Mouse (Mus musculus) adipocyte (in vitro differentiated cells): ENCODE results near the gene Prkch.

Experiments used
- DNase-seq: peaks from one replicate; pipeline ENCODE4 v3.0.0-alpha.2; 2016; ENCODE audit warnings: low spot score

Prkch gene

GRCm38 (mm10) chr12:73611741-73612140, 27.1 kb downstream of the Prkch start:
- DNase-seq: no peak

DNA sequence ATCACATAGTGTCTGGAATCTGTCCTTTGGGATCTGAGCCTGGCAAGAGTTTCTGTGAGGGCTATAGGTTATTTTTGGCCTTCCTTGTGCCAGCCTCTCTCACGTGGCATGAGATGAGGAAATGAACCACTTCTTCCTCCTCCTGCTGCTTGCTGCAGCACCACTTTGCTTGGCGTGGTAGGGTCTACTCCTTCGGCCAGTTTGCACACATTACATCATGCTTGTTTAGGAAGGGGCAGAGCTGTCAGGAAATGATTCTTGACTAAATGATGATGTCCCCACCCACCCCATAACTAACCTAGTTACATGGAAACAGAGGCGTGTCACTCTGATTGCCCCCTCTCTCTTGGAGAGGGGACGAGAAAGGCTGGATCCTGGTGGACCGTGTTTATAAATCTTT, 28.6 kb downstream of the Prkch start:
- DNase-seq: no peak

GRCm38 (mm10) chr12:73617652-73618051, 33.1 kb downstream of the Prkch start:
- no peak for DNase-seq

GRCm38 (mm10) chr12:73625277-73626032, 40.9 kb downstream of the Prkch start:
- DNase-seq: no peak

- DNase-seq: no peak
These were observed 43.3 kb downstream of the Prkch start for GRCm38 (mm10) chr12:73627902-73628301.

GRCm38 (mm10) chr12:73630596-73630995, 46.0 kb downstream of the Prkch start:
- DNase-seq: no peak

DNA sequence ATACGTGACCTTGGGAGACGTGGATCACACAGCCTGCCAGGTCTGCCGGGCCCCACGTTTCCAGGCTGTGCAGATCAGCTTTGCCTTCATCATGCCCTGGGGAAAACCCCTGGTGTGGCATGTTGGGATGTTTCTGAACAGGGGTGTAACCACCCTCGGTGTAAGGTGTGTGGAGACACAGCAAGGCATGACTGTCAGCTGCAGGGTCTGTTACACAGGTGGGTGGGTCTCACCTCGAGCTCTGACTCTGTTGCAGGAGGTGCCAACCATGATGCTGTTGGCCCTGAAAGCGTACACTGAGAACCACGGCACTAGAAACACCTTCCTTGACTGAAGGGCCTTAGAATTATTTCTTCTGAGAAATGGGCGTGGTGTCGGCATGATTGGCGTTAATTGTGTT, 46.6 kb downstream of the Prkch start:
- no peak for DNase-seq

DNA sequence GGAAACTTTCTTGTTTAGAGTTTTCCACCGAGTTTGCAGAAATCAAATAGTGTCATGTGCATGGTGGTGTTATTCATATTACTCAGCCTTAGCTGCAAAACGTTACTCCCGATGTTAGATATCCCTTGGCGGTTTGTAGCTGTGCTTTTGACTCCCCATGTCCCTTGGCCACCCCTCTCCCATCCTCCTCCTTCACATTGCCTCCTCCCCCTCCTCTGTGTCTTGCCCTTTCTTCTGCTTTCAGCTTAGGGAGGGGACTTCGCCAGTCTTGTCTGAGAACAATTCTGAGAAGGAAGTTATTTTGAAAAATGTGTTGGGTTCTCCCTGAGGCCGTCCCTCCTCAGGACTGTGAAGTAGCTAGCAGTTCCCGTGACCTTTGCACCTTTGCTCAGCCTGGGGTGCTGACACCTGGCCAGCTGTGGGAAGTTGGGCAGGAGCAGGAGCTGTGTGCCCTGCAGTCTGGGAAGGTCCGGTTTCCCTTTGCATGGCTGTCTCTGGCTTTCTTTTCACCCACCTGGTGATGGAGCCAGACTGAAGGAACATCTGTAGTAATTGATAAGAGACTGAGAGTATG, 48.2 kb downstream of the Prkch start:
- no peak for DNase-seq

- DNase-seq: no peak
These were observed 49.1 kb downstream of the Prkch start for GRCm38 (mm10) chr12:73633707-73634106.

DNA sequence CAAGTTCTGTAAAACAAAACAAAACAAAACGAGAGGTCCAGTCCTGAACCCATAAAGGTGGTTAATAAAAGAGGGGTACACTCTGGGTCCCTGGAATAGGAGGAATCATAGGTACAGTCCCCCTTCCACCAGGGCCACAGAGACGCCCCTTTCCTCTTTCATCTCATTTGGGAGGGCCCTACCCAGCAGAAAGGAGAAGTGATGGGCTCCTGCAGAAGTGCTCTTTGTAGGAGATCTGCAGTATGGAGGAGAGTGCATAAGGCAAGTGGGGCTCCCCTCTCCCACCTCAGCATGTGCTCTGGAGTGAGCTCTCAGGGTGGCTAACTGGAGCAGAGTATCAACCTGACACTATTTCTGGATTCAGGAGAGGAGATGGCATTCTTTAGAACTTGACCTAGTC, 55.0 kb downstream of the Prkch start:
- DNase-seq: no peak

DNA sequence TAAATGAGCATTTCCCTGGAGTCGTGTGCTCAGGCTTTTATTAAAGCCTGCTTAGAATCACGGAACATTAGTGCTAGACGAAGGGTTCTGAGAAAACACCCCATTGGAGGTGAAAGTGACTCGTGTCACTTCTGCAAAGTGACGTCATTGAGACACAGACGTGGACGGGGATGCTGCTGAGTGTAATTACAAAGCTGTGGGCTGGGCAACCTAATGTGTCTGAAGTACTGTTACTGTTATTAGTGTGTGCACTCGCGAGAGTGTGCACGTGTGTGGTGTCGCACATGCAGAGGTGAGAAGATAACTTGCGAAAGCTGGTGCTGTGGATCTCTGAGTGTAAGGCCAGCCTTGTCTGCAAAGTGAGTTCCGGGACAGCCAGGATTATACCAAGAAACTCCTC, 56.6 kb downstream of the Prkch start:
- DNase-seq: no peak

- DNase-seq: no peak
These were observed 60.6 kb downstream of the Prkch start for GRCm38 (mm10) chr12:73645216-73645615.

- DNase-seq: no peak
These were observed 63.1 kb downstream of the Prkch start for GRCm38 (mm10) chr12:73647686-73648085.

DNA sequence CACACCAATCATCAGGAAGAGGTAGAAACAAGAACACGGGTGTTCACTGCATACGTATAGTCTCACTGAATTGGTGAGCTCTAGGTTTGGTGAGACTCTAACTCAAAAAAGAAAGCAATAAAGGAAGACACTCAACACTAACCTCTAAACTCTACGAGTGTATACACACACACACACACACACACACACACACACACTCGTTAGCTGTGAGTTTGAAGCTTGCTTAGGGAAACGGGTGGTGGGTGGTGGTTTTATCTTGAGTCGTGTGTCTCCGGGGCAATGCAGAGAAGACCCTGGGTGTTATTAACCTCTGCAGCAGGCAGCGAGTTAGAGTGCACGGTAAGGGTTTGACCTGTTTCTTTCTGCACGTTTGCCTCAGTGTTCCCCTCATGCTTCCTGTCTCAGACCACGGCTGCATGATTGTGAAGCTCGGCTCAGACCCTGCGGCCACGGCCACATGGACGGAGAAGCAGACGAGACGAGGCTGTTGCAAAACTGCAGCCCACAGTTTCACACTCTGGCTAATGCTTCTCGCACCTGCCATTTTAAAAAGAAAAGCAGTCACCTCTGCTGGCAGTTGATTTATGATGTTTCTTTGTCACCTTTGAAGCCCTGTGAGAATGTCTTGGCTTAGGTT, 72.1 kb downstream of the Prkch start:
- no peak for DNase-seq

GRCm38 (mm10) chr12:73663421-73663820, 78.8 kb downstream of the Prkch start:
- DNase-seq: no peak

DNA sequence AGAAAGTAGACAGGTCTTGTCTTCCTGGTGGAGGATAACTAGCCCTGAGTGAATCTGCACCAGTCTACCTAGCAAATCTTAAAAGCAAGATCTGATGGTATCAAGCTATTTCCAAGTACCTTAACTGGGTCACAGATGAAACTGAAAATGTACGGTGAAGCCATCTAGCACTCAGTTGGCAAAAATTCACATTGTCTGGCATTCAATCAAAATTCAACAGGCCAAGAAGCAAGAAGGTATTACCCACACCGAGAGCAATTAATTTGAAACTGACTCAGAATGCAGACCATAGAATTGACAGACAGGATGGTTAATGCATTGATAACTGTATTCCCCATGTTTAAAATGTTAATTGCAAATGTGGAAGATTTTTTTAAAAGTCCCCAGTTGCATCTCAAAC, 82.1 kb downstream of the Prkch start:
- no peak for DNase-seq

DNA sequence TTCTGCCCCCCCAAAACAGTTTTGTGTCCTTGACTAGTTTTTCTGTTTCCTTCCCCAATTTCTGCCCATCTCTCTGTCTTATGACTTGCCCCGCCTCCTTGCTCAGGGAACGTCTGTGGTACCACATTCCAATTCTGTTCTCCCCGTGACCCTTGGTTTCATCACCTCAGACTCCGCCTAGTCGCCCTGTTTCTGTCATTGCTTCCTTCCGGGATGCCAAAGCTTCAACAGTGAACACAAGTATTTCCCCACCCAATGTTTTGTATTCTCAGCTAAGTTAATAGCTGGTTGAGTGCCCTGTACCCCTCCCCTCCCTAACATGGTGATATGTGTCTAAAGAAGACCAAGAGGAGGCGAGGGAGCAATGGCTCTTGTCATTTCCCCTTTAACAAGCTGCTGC, 83.0 kb downstream of the Prkch start:
- DNase-seq: no peak

DNA sequence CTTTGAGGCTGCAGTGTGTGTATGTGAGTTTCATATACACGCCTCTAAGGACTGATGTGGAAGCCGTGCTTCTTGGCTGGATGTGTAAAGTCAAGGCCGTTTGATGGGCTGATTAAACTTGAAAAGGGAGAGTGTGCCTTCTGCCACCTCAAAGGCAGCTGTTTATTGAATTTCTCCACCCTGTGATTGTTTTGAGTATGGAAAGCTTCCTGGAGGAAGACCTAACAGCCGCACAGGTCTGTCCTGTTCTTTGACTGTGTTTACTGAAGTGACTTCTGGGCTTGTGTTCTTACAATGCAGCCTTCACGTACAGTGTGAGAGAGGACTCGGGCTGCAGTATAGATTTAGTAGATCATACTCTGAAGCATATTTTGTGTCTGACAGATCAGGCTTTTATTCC, 86.1 kb downstream of the Prkch start:
- DNase-seq: no peak

- no peak for DNase-seq
These were observed 86.9 kb downstream of the Prkch start for GRCm38 (mm10) chr12:73671540-73671939.

DNA sequence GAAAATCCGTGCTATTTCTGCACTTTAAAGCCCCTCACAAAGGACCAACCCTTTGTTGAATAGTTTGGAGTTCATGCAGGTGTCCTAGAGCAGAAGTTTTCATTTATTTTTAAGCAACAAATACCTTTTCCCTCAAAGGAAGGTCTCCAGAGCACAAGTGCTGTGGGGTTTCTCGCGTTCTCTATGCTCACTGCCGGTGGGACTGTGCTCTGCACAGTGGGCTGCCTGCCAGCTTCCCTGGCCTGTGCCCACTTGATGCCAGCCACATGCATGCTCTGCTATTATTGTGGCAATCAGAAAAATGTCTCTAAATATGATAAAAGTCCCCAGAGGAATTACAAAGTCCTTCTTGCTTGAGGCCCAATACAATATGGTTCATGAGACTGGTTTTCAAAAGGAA, 87.4 kb downstream of the Prkch start:
- DNase-seq: no peak

DNA sequence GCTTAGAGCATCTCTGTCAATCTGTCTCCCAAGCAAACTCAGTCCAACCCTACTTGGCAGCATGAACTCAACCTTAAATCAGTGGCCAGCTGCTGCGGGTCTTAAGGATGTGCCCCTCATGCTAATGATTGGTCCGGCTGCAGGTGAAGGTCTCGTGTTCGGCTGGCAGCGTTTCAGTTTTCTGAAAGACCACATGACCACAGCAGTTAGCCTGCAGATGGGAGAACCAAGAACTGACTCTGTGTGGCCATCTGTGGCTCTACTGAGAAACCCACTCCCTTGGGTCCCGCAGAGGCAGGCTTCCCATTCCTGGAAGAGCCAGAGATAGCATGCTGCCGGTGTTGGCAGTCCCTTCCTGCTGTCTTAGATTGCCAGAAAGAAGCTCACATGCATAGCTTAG, 89.2 kb downstream of the Prkch start:
- no peak for DNase-seq

DNA sequence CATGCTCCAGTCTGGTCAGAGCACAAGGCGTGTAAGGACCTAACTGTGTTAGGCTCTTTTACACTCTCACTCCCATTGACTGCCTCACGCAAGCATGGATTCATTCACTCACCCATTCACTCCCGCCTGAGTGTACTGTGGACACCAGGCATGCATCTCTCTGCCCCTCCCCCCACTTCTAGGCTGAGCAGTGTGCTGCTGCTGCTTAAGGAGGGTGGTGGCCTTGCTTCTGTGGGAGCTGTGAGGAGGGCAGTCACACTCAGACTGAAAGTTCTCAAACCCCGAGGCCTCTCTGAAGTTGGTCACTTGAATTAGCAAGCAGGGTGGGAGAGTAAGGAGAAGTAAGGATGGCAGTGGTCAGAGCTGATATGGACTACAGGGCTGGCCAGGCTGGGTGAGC, 90.6 kb downstream of the Prkch start:
- no peak for DNase-seq

- DNase-seq: no peak
These were observed 94.8 kb downstream of the Prkch start for GRCm38 (mm10) chr12:73679400-73679801.

DNA sequence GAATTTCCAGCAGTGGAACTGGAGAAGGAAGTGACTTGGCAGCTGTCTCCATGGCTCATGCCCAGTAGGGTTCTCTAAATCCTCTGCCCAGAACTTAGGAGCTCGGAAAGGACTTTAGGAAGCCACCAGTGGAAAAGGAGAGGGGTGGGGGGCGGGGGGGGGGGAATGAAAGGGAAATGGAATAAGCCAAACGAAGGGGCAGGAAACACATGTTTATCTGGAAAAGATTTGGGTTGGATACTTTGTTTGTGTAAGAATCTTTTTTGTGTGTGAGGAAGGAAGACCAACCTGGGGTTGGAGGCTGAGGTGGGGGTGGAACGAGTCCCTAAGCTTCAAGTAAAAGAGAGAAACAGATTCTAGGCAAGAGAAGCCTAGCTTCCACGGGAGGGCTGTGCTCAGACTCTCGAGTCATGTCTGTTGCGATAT, 98.3 kb downstream of the Prkch start:
- DNase-seq: no peak
